Mouse (Mus musculus) MN1 (cell line): ENCODE data around the gene Dsn1.

Source experiments
- DNase-seq: peaks from one replicate; pipeline ENCODE4 v3.0.0-alpha.2; 2016; ENCODE audit warnings: low spot score

The Dsn1 gene

GRCm38 (mm10) chr2:157006511-157007233 is at the start of gene Dsn1:
Gene Dsn1, minus strand, starts transcription at chr2:157007154.
- peak; percentile 91 for DNase-seq

- DNase-seq, result no peak
Measured at GRCm38 (mm10) chr2:157055721-157056120, 48.8 kb upstream of the Dsn1 start.

- DNase-seq, result no peak
Measured at GRCm38 (mm10) chr2:157054816-157055215, 47.9 kb upstream of the Dsn1 start.

- DNase-seq, result no peak
Measured at GRCm38 (mm10) chr2:157054297-157054696, 47.3 kb upstream of the Dsn1 start.

DNA sequence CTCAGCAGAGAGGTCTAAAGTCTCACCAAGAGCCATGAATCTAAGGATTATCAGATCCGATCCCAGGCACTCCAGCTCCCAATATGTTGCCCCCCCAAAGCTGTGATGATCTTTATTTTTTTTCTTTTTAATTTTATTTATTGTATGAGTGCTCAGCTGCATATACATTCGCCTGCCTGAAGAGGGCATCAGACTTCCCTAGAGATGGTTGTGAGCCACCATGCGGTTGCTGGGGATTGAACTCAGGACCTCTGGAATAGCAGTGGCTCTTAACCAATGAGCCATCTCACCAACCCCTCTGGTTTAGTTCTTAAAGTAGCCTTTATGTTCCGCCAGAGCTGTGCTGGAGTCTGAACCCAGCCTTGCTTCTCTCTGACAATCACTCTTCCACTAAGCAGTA is 46.8 kb upstream of the Dsn1 start:
- no peak for DNase-seq

DNA sequence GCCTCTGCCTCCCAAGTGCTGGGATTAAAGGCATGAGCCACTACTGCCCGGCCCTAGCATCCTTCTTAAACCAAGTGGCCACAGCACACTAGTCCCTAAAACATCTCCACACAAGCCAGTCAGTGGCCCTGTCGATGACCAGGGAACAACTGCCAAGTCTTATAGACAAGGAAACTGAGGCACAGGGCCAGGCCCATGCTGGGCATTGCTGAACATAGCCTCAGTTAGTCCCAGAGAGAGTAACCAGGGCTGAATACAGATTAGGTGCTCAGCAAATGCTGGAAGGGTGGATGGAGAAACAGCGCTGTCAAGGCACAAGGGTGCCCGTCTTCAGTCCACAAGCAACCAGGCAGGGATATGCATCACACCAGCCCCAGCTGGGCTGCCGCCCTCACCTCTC is 46.2 kb upstream of the Dsn1 start:
- no peak for DNase-seq

DNA sequence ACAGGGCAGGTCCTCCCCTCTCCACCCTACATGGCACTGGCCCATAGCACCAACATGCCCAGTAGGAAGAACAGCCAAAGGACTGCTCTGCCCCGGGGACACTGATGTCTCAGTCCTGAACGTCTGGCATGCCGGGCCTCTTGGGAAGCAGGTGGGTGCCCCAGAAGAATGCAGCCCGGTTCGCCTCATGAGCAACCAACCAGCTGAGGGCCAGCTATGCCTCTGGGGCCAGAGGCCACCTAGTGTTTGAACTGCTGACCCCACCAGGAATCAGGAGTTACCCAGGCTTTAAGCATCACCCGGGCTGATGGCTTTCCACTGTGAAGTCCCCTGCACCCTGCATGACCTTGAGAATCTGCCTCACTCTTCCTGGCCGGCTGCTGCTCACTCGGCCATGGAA is 45.5 kb upstream of the Dsn1 start:
- no peak for DNase-seq

- DNase-seq, result peak; percentile 92
Measured at GRCm38 (mm10) chr2:157049831-157050243, 42.9 kb upstream of the Dsn1 start.

- DNase-seq, result no peak
Measured at GRCm38 (mm10) chr2:157048395-157049181, 41.6 kb upstream of the Dsn1 start.

- no peak for DNase-seq
Measured at GRCm38 (mm10) chr2:157046956-157047355, 40.0 kb upstream of the Dsn1 start.

GRCm38 (mm10) chr2:157045932-157046331 is 39.0 kb upstream of the Dsn1 start:
- DNase-seq, result no peak

- no peak for DNase-seq
Measured at GRCm38 (mm10) chr2:157043987-157044386, 37.0 kb upstream of the Dsn1 start.

DNA sequence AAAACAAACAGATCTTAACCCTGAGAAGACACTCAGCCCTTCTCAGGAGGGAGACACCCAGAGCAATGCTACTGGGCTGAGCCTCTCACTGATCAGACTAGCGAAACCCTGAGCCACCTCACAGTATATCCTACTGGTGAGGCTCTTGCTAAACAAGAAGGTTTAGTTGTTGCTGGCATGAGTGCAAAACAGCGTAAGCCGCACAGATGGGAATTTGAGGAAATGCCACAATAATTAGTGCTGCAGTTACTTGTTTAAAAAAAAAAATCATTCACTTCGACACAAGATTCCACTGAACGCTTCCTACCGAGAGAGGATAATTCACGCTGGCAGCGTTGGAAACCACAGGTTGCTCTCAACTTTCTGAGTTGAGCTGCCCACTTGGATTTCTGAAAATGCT is 36.6 kb upstream of the Dsn1 start:
- DNase-seq, result no peak

- no peak for DNase-seq
Measured at GRCm38 (mm10) chr2:157041421-157041820, 34.5 kb upstream of the Dsn1 start.

DNA sequence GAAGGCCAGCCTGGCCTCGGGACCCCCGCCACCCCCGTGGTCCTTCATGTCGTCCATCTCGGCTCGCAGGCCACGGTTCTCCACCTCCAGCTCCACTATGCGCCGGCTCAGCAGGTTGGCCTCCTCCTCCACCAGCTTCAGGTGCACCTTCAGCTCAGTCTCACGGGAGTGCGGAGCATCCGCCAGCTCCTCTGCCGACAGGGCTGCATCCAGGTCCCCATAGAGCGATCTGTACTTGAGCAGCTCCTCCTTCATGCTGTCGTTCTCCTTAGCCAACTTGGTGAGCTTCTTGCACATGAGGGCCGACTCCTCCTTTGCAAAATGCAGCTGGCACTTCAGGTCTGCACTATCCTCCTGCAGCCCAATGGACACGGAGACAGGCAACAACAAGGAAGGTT is 33.7 kb upstream of the Dsn1 start:
- no peak for DNase-seq

- DNase-seq, result no peak
Measured at GRCm38 (mm10) chr2:157039900-157040648, 33.1 kb upstream of the Dsn1 start.

DNA sequence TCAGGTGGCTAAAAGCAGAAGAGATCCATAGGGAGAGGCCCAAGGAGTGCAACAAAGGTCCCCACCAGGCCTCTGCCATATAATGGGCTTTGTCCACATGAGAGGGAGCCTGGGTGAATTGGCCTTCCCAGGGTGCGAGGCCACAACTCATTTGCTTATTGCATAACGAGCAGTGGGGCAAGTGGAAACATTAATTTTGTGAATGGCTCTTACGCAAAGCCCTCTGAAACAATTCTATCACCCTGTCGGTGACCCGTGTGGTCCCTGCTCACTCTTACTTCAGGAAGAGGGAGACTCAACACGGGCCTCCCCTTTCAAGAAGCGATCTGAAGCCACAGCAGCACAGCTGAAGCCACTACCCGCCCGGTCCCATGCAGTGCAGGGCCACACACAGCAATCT is 30.3 kb upstream of the Dsn1 start:
- DNase-seq, result no peak

DNA sequence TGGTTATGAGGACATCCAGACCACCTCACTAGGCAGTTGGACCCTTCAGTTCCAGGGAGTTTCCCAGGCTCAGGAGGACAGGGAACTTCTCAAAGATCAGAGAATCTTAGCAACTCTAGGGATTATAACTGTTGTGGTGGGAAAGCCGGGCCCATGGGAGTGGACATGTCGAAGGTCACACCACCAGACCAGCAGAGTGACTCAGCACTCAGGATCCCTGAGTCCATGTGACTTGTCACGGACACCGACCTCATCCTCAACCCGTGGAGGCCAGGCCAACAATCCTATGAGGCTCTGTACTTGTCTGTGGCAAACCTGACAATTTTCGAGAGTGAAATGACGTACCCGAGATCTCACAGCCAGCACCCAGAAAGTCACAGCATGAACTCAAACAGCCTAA is 29.4 kb upstream of the Dsn1 start:
- DNase-seq, result no peak

- no peak for DNase-seq
Measured at GRCm38 (mm10) chr2:157035371-157035770, 28.4 kb upstream of the Dsn1 start.

DNA sequence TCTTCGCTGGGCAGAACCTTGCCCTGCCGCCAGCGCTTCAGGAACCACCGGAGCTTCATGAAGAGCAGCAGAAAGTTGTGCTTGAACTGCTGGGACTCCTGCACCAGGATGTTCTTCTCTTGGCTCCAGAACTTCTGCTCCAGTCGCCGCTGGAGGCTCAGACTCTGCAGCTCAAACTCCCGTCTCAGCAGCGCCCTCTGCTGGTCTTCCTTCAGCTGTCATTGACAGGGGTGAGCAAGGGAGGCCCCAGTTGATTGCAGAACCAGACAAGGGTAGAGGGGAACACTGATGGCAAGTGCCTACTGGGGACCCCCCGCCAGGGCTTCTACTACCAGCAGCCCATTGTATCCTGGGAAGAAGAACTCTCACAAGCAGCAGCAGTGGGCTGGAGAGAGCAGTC is 23.9 kb upstream of the Dsn1 start:
- DNase-seq, result peak; percentile 76

GRCm38 (mm10) chr2:157028261-157028660 is 21.3 kb upstream of the Dsn1 start:
- DNase-seq, result no peak

DNA sequence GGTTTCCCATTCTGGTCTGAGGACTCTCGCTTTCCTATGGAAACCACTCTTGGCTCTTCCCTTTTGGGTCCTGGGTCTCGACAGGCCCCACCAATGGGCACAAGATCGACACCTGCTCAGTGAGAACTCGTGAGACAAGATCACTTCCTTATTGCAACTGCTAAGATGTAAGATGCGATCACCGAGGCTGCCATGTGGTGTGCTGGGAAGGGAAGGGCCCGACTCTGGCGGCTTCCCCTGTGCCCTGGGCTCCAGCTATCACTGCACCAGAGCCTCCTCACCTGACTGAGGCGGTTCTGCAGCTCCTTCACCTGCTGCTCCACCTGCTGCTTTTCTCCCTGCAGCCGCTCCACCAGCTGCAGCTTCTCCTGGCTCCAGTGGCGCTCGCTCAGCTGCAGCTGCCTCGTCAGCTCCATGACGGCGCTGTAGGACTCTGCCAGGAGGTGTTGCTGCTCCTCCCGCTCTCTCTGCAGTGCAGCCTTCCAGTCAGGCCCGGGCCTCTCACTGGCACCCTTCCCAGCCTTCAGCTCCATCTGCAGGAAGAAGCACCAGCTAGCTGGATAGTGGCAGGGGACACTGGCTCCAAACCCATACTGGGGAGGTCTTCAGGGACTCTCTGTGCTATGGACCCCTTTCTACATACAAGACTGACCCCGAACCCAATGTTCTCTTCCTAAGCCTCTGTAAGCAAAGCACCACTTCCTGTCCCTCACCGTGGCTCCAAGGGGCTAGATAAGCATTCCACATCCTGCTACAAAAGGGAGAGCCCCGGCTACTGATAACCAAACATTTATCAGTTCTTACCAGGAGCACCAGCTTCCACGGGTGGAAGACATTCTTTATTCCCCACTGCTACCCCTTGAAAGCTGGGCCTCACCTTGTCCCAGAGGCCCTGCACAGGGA is 20.4 kb upstream of the Dsn1 start:
- peak; percentile 71 for DNase-seq
